Mouse (Mus musculus) splenic B cell, adult 2 months (primary cell): ENCODE results near the gene Pawr.
A peak's percentile ranks its signal among the peaks of the same experiment; 100 is the strongest.

Source experiments
- DNase-seq: peaks from one replicate; pipeline ENCODE4 v3.0.0-alpha.2; 2011; ENCODE audit warnings: low read depth, low spot score
- H3K27me3 ChIP-seq: 2 replicates; pipeline ENCODE4 v1.6.1; 2012; ENCODE audit warnings: mild to moderate bottlenecking, low read length, moderate library complexity, mixed read lengths; ENCODE audit not compliant: control insufficient read depth, poor library complexity, insufficient read depth, severe bottlenecking
- H3K36me3 ChIP-seq: 2 replicates; pipeline ENCODE4 v1.6.1; 2012; ENCODE audit warnings: mild to moderate bottlenecking, low read length, moderate library complexity, mixed read lengths; ENCODE audit not compliant: control insufficient read depth, poor library complexity, insufficient read depth, severe bottlenecking

Pawr gene

GRCm38 (mm10) chr10:108331784-108332561 lies at the start of gene Pawr:
TSS of gene Pawr (plus strand) at chr10:108332121.
- DNase-seq = peak; percentile 48
- no peaks in the 10 kb centered on the region for H3K36me3 ChIP-seq
- no peaks in the 10 kb centered on the region; the same call in none of the 2 replicates for H3K27me3 ChIP-seq

DNA sequence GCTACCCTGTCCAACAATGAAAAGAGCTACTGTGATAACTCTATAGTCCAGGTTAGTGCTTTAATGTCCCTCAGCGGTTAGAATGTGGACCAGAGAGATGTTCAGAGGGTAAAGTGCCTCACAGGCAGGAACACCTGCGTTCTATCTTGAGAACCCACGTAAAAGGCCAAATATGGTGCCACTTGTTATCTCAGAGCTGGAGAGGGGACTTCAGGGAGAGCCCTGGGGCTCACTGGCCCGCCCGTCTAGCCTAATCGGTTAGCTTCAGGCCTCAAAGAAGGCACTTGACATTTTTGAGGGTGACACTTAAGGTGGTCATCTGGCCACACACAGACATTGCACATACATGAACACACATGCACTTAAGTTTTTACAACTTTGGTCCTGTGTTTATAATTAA lies 49.6 kb upstream of the Pawr start:
- Histone ChIP-seq H3K36me3 (peaks cover 3% of the 10 kb centered on the region; the same call in 1 of the 2 replicates), H3K27me3 (no peaks in the 10 kb centered on the region; the same call in 1 of the 2 replicates)
- DNase-seq = no peak

GRCm38 (mm10) chr10:108283418-108283817 lies 48.5 kb upstream of the Pawr start:
- no peak for DNase-seq
- H3K36me3 ChIP-seq = peaks cover 3% of the 10 kb centered on the region; the same call in 1 of the 2 replicates
- H3K27me3 ChIP-seq = no peaks in the 10 kb centered on the region; the same call in 1 of the 2 replicates

DNA sequence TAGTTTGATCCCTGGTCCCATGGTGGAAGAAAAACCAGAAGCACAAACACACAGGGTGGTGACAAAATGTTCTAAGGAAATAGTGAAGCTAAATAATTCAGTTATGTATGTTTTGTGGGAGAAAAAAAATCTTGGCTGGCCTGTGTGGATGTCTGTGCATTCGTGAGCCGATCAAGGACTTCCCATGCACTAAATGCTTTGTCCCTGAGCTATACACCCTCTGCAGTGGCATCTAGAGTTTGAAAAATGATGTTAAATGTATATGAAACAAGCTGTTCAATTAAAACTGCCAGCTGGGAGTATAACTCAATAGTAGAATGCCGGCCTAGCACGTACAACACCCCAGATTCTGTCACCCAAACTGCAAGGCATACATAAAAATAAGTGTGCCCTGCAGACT lies 48.1 kb upstream of the Pawr start:
- Histone ChIP-seq H3K36me3 (peaks cover 3% of the 10 kb centered on the region; the same call in 1 of the 2 replicates), H3K27me3 (no peaks in the 10 kb centered on the region; the same call in 1 of the 2 replicates)
- DNase-seq = no peak

DNA sequence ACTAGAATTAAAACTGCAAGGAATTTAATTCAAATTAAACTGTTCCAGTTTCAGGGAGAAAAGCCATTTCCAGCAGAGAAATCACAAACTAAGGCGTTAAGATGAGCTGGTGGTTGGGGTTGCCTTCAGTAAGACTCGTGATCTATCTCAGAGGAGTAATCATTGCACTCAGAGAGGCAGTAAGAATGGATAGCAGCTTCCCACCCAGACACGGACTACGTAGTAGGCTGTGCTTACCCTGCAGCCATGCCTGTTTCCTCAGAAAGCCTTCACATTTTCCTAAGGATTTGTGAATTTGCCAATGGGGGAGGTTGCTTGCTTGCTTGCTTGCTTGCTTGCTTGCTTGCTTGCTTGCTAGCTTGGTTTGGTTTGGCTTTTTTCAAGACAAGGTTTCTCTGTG lies 47.5 kb upstream of the Pawr start:
- DNase-seq = no peak
- H3K36me3 ChIP-seq = peaks cover 3% of the 10 kb centered on the region; the same call in 1 of the 2 replicates
- H3K27me3 ChIP-seq = no peaks in the 10 kb centered on the region; the same call in 1 of the 2 replicates

DNA sequence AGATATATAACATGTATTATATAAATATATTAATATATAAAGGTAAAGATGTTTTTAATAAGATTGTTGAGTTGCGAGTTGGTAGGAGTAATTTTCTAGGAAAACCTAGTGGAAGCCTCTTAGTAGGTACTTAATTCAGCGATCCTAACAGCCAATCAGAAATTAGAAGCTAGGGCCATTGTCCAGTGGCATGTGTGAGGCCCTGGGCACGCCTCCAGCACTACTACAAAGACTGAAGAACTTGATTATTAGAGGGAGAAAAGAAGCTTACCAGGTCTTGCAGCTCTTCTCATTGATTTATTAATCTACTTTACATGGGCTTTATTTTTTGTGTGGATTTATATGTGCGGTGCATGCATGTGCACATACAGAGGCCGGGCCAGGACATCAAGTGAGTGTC lies 46.9 kb upstream of the Pawr start:
- H3K27me3 ChIP-seq = no peaks in the 10 kb centered on the region
- no peak for DNase-seq
- H3K36me3 ChIP-seq = no peaks in the 10 kb centered on the region; the same call in 1 of the 2 replicates

DNA sequence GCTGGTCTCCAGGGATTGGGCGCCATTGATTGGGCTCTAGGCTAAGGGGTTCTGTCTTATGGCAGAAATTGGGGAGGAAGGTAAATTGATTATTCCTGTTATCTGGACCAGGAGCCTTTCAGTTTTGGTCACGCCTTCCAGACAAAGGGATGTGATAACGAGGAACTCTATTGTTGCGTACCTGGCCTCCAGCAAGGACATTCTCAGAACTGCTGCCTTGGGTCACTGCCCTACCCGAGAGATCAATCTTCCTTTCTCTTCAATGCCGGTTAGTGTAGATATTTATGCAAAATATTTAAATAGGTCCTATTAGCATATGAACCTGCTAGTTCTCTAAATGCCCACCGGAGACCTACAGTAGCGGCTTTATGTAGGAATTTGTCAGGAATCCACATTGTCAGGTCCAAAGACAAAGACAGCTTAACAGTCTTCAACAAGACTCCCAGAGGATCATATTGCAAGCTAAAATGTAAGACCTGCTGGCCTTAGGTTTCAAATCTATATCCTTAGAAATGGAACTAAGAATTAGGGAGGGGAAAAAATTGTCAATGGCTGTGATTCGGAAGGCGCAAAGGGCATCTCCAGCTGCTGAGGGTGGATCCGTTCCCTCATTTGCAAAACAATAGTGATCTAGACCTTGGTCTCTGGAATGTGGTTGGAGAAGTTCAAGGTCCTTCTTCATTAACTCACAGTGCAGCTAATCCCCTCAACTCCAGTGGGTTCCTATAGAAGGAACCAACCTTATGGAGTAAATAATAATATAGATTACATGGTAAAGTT lies 45.1 kb upstream of the Pawr start:
- no peak for DNase-seq
- no peaks in the 10 kb centered on the region for H3K36me3 ChIP-seq
- H3K27me3 ChIP-seq = no peaks in the 10 kb centered on the region

- DNase-seq = no peak
- Histone ChIP-seq H3K27me3 (no peaks in the 10 kb centered on the region), H3K36me3 (no peaks in the 10 kb centered on the region)
These were observed 44.5 kb upstream of the Pawr start for GRCm38 (mm10) chr10:108287438-108287801.

GRCm38 (mm10) chr10:108290046-108290445 lies 41.9 kb upstream of the Pawr start:
- no peaks in the 10 kb centered on the region for H3K36me3 ChIP-seq
- H3K27me3 ChIP-seq = no peaks in the 10 kb centered on the region
- no peak for DNase-seq

DNA sequence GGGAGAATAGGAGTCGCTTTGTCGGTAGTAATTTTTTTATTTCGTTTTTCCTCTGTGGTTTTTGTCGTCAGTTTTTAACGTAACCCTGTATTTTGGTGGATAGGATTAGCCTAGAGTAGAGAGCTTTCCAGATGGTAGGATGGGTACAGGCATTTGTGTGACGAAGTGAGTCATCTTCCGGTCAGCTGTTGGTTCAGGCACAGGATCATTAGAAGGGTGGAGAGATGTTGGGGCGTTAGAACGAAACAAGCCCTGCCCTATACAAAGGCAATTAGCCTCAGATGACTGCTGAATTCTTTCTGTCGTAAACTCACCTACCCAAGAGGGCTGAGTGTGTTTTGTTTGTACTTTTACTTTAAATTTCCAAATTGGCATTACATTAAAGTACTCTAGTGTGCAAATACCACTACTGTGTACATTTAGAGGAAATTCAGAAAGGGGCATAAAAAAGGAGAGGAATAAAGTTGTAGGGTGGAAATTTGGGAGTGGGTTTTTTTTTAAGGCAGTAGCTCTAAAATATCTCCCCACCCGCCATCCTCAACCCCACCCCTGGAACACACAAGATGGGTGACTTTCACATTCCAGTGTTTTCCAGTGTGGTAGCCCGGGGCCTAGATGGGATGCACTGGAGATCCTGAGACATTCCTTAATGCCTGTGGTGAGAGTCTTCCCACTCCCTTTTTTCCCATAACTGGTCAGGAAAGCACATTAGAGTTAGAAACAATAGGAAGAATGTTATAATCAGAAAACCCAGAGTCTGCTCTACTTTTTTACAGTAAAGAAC lies 40.0 kb upstream of the Pawr start:
- Histone ChIP-seq H3K27me3 (no peaks in the 10 kb centered on the region), H3K36me3 (no peaks in the 10 kb centered on the region)
- DNase-seq = no peak

DNA sequence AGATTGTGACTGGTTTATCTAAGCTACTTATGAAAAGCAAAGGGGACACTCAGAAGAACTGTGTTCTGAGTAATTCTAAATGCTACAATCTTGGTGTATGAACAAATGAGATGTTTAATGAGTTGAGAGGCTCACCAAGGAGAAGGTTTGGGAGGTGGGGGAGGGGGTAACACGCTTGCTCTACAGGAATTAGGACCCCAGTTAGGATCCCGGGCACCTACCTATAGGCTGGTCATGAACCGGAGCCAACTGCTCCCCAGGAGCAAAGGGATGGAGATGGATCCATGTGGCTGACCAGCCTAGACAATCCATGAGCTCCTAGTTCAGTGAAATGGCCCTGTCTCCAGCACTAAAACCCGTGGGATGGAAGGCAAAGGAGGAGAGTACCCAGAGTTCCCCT lies 39.3 kb upstream of the Pawr start:
- no peak for DNase-seq
- no peaks in the 10 kb centered on the region for H3K36me3 ChIP-seq

GRCm38 (mm10) chr10:108293620-108294195 lies 38.2 kb upstream of the Pawr start:
- no peak for DNase-seq
- Histone ChIP-seq H3K27me3 (no peaks in the 10 kb centered on the region), H3K36me3 (no peaks in the 10 kb centered on the region)

More for the DNA sequence above, 39.3 kb upstream of the Pawr start:
- no peaks in the 10 kb centered on the region for H3K27me3 ChIP-seq

- DNase-seq = no peak
- Histone ChIP-seq H3K27me3 (no peaks in the 10 kb centered on the region), H3K36me3 (no peaks in the 10 kb centered on the region)
These were observed 37.2 kb upstream of the Pawr start for GRCm38 (mm10) chr10:108294766-108295165.

- DNase-seq = no peak
- Histone ChIP-seq H3K27me3 (no peaks in the 10 kb centered on the region), H3K36me3 (no peaks in the 10 kb centered on the region)
These were observed 35.5 kb upstream of the Pawr start for GRCm38 (mm10) chr10:108296446-108296845.
